Mouse (Mus musculus): ENCODE data around the gene Gm45799.
A peak's percentile ranks its signal among the peaks of the same experiment; 100 is the strongest.

Gene Gm45799

GRCm38 (mm10) chr7:105641936-105642335, 1.6 kb downstream of the Gm45799 start:
- no peak for DNase-seq (ENCODE audit: low read depth, low spot score)

DNA sequence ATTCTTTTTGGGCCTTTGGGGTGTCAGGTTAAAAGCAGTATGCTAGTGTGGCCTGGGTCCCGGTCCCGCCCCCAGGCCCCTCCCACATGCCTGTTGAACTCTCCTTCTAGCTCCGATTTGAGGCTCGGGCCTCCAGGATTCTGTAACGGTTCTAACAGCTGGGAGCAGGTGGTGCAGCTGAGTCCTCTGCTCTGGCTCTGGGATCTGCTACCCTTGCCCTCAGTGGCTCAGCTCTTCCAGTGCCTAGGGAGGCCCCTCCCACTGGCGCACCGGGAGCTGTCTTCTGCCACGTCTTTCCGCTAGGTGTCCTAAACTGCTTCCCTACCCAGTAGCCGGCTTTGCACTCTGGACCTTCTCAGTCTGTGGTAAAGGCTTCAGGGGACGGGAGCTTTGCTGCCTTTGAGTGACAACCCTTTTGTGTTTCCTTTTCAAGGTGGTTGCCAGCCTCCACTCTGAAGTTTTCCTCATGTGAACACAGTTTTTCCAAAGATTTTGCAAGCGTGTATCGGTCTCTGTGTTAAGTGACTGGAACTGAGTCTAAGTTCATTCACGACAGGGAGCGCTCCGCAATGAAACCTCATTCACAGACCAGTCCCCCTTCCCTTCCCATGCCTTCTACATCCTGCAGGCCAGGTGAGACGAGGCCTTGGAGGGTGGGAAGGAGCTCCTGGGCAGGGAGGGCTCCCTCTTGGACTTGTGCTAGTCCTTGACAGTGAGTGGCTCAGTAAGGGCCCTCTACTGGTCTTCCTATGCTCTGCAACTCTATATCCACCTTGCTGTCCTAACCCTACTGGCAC, 10.5 kb downstream of the Gm45799 start, which contains the start of gene Dnhd1:
Gene Dnhd1, plus strand, starts transcription at position 189 of the 797 bp plus-strand sequence.
- peak; percentile 78 for DNase-seq (ENCODE audit: low read depth, low spot score)

DNA sequence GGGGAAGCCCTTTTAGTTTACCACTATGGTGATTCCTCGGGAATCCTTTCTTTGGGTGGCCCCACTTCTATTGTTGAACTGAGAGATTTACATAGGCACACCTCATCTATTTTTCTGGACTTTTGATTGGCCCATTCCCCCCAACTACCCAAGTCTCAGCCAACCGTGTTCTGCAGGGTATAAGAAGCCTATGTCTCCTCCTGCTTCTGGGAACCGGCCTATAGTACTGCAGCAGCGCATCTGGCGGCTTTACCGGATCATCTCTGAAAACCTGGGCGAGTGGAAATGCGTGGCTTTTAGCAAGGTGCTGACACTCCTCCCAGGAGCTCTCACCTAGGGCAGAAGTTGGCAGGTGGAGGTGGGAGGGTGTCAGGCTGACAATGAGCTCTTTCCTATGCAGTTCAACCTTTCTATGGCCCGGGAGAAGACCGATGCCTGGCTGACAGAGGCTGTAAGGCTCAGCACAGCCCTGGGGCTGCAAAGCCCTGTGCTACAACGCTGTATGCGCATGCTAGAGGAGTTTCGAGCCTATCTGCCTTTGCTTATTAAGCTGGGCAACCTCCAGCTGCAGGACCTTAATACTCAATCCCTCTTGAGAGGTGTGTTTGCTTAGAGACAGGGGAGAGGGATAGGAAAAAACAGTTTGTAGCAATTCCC, 45.3 kb downstream of the Gm45799 start:
- no peak for DNase-seq (ENCODE audit: low read depth, low spot score)

DNA sequence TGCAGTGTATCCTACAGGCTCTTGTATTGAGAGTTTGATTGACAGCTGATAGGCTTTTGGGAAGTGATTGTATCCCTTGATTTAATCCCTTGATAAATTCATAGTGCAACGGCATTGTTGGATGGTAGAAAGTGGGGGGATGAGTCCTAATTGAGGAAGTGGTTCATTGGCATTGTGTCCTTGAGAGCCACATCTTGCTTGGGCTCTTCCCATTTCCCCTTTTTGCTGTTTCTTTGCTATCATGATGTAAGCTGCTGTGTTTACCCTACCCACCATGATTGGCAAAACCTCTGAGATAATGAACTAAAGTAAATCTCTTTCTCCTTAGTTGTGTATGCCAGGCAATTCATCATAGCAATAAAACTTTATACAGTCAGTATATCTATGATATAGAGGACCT, 50.5 kb downstream of the Gm45799 start:
- DNase-seq (ENCODE audit: low read depth, low spot score) = no peak

DNA sequence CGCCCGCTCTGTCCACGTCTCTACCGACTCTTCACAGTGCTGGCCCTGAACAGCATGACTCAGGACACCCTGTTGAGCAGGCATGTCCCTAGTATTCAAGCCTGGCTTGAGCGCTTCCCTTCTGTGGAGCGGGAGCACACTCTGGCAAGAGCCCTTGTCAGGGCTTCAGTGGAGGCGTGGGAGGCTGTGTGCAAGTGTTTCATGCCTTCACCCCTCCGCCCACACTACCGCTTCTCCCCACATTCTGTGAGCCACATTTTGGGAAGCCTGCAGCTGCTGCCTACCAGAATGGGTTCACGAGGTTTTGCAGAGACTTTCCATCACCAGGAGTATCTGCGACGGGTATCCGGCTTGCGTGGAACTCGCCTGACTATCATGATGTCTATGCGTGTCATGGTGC, 62.8 kb downstream of the Gm45799 start:
- no peak for DNase-seq (ENCODE audit: low read depth, low spot score)

DNA sequence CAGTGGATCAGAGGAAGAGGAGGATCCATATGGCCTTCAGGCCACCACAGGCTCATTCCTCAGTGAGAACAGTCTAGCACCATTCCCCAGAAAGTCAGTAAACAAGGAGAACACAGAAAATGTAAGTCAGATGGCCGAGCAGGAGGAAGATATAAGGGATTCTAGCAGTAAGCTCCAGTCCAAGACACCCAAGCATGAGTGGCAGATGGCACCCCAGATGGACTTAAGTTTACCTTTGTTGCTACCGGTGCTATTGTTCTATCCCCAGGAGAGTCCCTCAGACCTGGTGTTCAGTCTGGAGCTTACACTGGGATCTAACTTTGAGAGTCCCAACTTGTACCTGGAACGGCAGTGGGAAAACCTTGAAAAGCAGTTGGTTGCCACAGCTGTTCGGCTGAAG, 63.5 kb downstream of the Gm45799 start:
- DNase-seq (ENCODE audit: low read depth, low spot score) = no peak

DNA sequence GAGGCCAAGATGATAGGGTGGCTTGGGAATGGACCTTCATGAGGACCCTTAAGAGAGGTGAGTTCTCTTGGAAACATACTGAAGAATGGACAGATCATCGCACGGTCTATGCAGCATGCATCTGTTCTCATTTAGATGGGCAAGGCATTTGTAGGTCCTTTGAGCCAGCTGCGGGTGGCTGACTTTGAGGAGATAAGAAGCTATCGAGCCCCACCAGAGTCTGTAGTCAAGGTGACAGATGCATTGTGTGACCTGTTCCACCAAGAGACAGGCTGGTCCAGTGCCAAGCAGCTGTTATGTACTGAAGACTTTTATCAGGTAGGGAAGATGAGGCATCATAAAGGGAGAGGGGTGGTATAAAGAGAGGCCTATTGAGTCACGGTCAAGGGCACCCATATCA, 68.4 kb downstream of the Gm45799 start:
- DNase-seq (ENCODE audit: low read depth, low spot score) = no peak

GRCm38 (mm10) chr7:105715366-105715765, 75.0 kb downstream of the Gm45799 start:
- DNase-seq (ENCODE audit: low read depth, low spot score) = no peak

DNA sequence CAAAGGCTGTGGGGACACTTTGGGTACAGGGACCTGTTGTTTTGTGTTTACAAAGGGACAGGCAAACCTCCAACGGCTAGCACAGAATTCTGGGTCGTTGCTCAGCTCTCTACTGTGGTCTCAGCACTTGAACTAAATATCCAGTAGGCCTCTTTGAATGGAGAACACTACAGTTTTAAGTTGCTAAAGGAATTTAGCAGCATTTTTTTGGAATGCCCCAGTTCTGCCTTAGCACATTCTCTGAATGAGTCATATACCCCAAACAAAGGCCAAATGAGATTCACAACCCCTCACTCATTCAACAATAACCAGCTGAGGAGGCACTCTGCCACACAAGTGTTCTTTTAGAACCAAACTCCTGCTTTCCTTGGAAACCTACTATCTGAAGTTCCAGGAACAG, 81.6 kb downstream of the Gm45799 start:
- no peak for DNase-seq (ENCODE audit: low read depth, low spot score)

DNA sequence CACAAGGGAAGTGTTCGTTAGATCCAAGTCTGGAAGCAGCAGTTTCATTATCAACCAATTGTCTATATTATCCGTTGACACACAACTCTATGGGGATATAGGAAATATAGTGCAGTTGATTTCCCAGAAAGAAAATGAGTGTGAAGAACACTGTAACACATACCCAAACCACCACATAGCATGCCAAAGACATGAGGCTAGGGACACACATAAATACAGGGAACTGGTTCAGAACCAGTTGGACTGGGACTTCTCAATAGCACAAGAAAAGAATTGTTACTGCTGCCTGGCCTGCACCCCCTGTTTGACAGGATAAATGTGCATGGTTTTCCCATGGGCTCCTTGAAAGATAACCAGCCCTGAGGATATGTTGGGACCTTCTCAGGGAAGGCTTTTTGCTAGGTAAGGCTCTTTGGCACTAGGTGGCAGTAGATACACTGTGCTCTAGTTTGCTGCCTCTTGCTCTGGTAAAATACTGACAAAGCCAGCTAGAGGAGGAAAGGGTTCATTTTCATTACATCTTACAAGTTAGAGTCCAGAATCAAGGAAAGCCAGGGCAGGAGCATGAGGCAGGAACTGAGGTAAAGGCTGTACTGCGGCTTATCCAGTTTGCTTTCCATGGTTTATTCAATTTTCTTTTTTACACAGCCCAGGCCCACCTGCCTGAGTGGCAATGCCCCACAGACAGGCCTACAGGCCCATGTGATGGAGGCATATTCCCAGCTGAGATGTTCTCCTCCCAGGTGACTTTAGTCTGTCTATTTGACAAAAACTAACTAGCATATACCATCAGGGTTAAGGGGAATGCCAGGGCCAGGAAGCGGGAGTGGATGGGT, 86.0 kb downstream of the Gm45799 start:
- DNase-seq (ENCODE audit: low read depth, low spot score) = peak; percentile 55

DNA sequence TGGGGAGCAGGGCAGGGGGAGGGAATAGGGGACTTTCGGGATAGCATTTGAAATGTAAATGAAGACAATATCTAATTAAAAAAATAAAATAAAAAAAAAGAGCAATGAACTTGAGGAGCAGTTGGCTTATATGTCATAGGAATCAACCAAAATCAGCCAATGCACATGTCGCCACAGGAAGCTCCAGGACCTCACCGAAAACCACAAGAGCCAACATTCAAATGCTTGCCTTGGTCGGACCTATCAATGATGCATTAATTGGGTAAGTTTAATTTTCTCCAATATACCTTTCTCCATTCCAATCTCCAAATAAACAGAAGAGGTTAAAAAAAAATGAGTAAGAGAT, 86.6 kb downstream of the Gm45799 start:
- no peak for DNase-seq (ENCODE audit: low read depth, low spot score)

DNA sequence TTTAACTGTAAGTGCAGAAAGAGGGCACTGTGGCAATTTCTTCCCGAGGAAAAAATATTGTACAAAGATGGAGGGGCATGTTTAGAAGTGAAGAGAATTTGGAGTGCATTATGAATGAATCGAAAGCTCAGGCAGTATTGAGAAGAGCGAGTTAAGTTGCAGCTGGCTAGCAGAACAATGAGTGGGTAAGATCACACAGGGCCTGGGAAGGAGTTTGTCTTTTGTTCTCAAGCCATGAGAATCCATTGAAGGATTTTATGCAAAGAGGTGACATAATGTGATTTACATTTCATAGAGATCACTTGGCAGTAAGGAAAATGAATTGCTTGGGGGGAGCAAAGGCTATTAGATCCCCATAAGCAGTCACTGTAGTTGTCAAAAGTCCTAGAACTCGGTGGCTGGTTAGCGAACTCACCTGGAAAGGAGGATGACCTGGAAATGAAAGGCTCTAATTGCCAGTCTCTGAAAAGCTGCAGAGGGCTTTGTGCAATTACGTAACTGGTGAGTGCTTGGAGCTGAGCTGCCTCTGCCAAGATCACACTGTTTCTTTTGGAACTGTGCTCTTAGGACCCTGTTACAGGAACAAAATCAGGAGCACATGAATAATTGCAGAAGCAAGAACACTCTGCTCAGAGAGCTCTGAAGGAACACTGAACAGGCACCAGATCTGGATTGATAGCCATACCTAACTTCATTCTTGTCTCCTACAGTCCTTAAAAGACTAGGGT, 88.5 kb downstream of the Gm45799 start:
- peak; percentile 39 for DNase-seq (ENCODE audit: low read depth, low spot score)

DNA sequence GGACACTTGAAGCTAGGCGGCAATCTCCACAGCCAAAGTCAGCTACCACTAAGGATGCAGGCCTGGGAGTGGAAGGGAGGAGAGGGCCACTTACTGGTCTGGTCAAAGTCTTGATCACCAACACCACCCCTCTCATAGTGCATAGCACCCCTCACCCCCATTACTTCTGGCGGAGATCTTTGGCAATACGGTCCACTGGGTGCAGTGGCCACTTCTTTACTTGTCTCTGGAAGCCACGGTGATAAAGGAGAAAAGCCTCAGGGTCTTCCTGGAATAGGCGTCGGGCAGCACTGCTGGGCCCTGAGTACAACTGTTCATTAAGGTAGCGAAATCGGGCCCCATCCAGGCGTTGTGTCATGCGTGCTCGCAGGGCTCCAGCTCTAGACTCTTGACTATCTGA, 93.5 kb downstream of the Gm45799 start:
- no peak for DNase-seq (ENCODE audit: low read depth, low spot score)

All from skeletal muscle tissue, adult 2 months (tissue).